Mouse (Mus musculus): ENCODE data around the gene Frat1.
"Not testable (repeated sequence)": the region's sequence is repeated elsewhere in the genome, so short reads cannot be mapped to it uniquely, and the experiment has no call there.

Frat1 gene

GRCm38 (mm10) chr19:41842706-41843105 is 12.9 kb downstream of the Frat1 start:
- no peak for DNase-seq (ENCODE audit: low spot score in 2 of 2)

GRCm38 (mm10) chr19:41844345-41844744 is 14.6 kb downstream of the Frat1 start:
- no peak for DNase-seq (ENCODE audit: low spot score in 2 of 2)

- DNase-seq (ENCODE audit: low spot score in 2 of 2) = no peak
Measured at GRCm38 (mm10) chr19:41846366-41847090, 16.8 kb downstream of the Frat1 start.

- peak; percentile 45 to 81 for DNase-seq (ENCODE audit: low spot score in 2 of 2)
Measured at GRCm38 (mm10) chr19:41847091-41847581, 17.4 kb downstream of the Frat1 start.

- DNase-seq (ENCODE audit: low spot score in 2 of 2) = peak in 1 of 2 experiments; percentile 82
Measured at GRCm38 (mm10) chr19:41847614-41847991, 17.8 kb downstream of the Frat1 start.

- DNase-seq (ENCODE audit: low spot score in 2 of 2) = peak; percentile 86 to 93
Measured at GRCm38 (mm10) chr19:41847992-41848851, 18.5 kb downstream of the Frat1 start, which contains the start of gene Frat2. TSS of gene Frat2 (minus strand) at chr19:41848132.

- no peak for DNase-seq (ENCODE audit: low spot score in 2 of 2)
Measured at GRCm38 (mm10) chr19:41850021-41850718, 20.4 kb downstream of the Frat1 start.

- no peak for DNase-seq (ENCODE audit: low spot score in 2 of 2)
Measured at GRCm38 (mm10) chr19:41850719-41851543, 21.2 kb downstream of the Frat1 start.

GRCm38 (mm10) chr19:41852423-41852822 is 22.7 kb downstream of the Frat1 start:
- DNase-seq (ENCODE audit: low spot score in 2 of 2) = no peak

- DNase-seq (ENCODE audit: low spot score in 2 of 2) = no peak
Measured at GRCm38 (mm10) chr19:41857086-41857762, 27.5 kb downstream of the Frat1 start.

- DNase-seq (ENCODE audit: low spot score in 2 of 2) = no peak
Measured at GRCm38 (mm10) chr19:41857816-41858310, 28.1 kb downstream of the Frat1 start.

GRCm38 (mm10) chr19:41866707-41867106 is 36.9 kb downstream of the Frat1 start:
- DNase-seq (ENCODE audit: low spot score in 2 of 2) = no peak

GRCm38 (mm10) chr19:41869296-41869695 is 39.5 kb downstream of the Frat1 start:
- no peak for DNase-seq (ENCODE audit: low spot score in 2 of 2)

- DNase-seq (ENCODE audit: low spot score in 2 of 2) = not testable (repeated sequence)
Measured at GRCm38 (mm10) chr19:41869946-41870345, 40.2 kb downstream of the Frat1 start.

GRCm38 (mm10) chr19:41872285-41872684 is 42.5 kb downstream of the Frat1 start:
- DNase-seq (ENCODE audit: low spot score in 2 of 2) = no peak

- no peak for DNase-seq (ENCODE audit: low spot score in 2 of 2)
Measured at GRCm38 (mm10) chr19:41874356-41874755, 44.6 kb downstream of the Frat1 start.

GRCm38 (mm10) chr19:41881842-41882241 is 52.1 kb downstream of the Frat1 start:
- no peak for DNase-seq (ENCODE audit: low spot score in 2 of 2)
